ENCODE assay signal across 8 mouse cellular contexts in genomic region chr5:121592816-121593407, GRCm38 (mm10). TPM values are rescaled to one million over a fixed set of nuclear protein-coding genes. Genes with fewer than 3 reads are reported as not detected.
DNase-seq lines count a peak whose midpoint lies in the region; ATAC-seq and TF ChIP-seq lines count a peak whose summit lies in the region.

No protein-coding gene starts in this region.

- peak overlapping the region; percentile 98 for H3K4me2 ChIP-seq in kidney, postnatal 0 days (ENCODE audit: low read length)
- peak overlapping the region; percentile 90 for H3K4me2 ChIP-seq in midbrain, embryonic 16.5 days (ENCODE audit: low read length)

- peak; percentile 51 for DNase-seq in embryo, embryonic 10.5 days (ENCODE audit: low spot score)
- DNase-seq in embryo, embryonic 9.5 days (ENCODE audit: extremely low spot score) = no peak
- DNase-seq in 3T3-L1 (ENCODE audit: low read depth, low spot score) = peak; percentile 35
- DNase-seq in forebrain, embryonic 10.5 days (ENCODE audit: extremely low spot score, low spot score) = no peak
- peak; percentile 21 for DNase-seq in kidney, postnatal 0 days (ENCODE audit: low spot score)
- no peak for DNase-seq in left cerebral cortex, adult 11 months (ENCODE audit: low spot score)
- DNase-seq in frontal cortex, postnatal 25 days (ENCODE audit: low spot score in 2 of 2) = no peak

- H3K4me3 ChIP-seq in forebrain, embryonic 10.5 days = peak overlapping the region; percentile 86
- H3K4me3 ChIP-seq in kidney, postnatal 0 days (replicated peaks; ENCODE audit: low read depth, low read length) = peak overlapping the region; percentile 66
- peak overlapping the region; percentile 71 for H3K4me3 ChIP-seq in midbrain, embryonic 16.5 days (ENCODE audit: low read depth, low read length)

- peaks cover 26% of the 10 kb centered on the region for H3K4me1 ChIP-seq in forebrain, embryonic 10.5 days
- peaks cover 11% of the 10 kb centered on the region for H3K4me1 ChIP-seq in kidney, postnatal 0 days (replicated peaks; ENCODE audit: insufficient read depth, low read length)
- H3K4me1 ChIP-seq in midbrain, embryonic 16.5 days (ENCODE audit: control insufficient read depth, insufficient read depth, low read length) = peaks cover 16% of the 10 kb centered on the region

- H3K27ac ChIP-seq in forebrain, embryonic 10.5 days = peak overlapping the region; percentile 84
- H3K27ac ChIP-seq in kidney, postnatal 0 days = peak overlapping the region; percentile 83
- peak overlapping the region; percentile 74; the same call in 1 of the 2 replicates for H3K27ac ChIP-seq in midbrain, embryonic 16.5 days (ENCODE audit: low read length)

- no peaks in the 10 kb centered on the region for H3K9me3 ChIP-seq in forebrain, embryonic 10.5 days
- no peaks in the 10 kb centered on the region for H3K9me3 ChIP-seq in kidney, postnatal 0 days (replicated peaks; ENCODE audit: low read length)
- no peaks in the 10 kb centered on the region for H3K9me3 ChIP-seq in midbrain, embryonic 16.5 days (replicated peaks; ENCODE audit: control insufficient read depth, low read length, poor library complexity, severe bottlenecking)

- WGBS in forebrain, embryonic 10.5 days = 4% methylated on average over 33 of the region's 33 CpGs
- 3% methylated on average over 33 of the region's 33 CpGs for WGBS in kidney, postnatal 0 days
- WGBS in midbrain, embryonic 16.5 days = 3% methylated on average over 33 of the region's 33 CpGs

- peak; percentile 18; the same call in 1 of the 2 replicates for ATAC-seq in kidney, postnatal 0 days (replicated peaks; ENCODE audit: low FRiP score, low read depth)
- peak; percentile 69 for ATAC-seq in midbrain, embryonic 16.5 days

- peak overlapping the region; percentile 82 for H3K9ac ChIP-seq in kidney, postnatal 0 days (ENCODE audit: low read depth, low read length)
- H3K9ac ChIP-seq in midbrain, embryonic 16.5 days (ENCODE audit: low read depth, low read length) = peak overlapping the region; percentile 78

- no peaks in the 10 kb centered on the region for H3K36me3 ChIP-seq in forebrain, embryonic 10.5 days (replicated peaks)
- no peaks in the 10 kb centered on the region for H3K36me3 ChIP-seq in kidney, postnatal 0 days (ENCODE audit: insufficient read depth, low read length)
- H3K36me3 ChIP-seq in midbrain, embryonic 16.5 days (ENCODE audit: control insufficient read depth, insufficient read depth, low read length) = no peaks in the 10 kb centered on the region

- no peak; the same call in 1 of the 2 replicates for TF ChIP-seq CTCF in kidney, postnatal 0 days (IDR thresholded peaks at IDR 0.05; ENCODE audit: low read depth)

- H3K27me3 ChIP-seq in forebrain, embryonic 10.5 days (ENCODE audit: poor library complexity, severe bottlenecking) = peaks cover 7% of the 10 kb centered on the region
- H3K27me3 ChIP-seq in kidney, postnatal 0 days (ENCODE audit: insufficient read depth, low read length) = no peaks in the 10 kb centered on the region
- no peaks in the 10 kb centered on the region for H3K27me3 ChIP-seq in midbrain, embryonic 16.5 days (ENCODE audit: control insufficient read depth, insufficient read depth, low read depth, low read length)

RNA-seq across cellular contexts. Expression of gene Aldh2, which starts 0.7 kb away (rescaled TPM):
- polyA plus RNA-seq in forebrain, embryonic 10.5 days (2016; fragmentation: Nextera tagmentation; extraction: Ambion mirVana) = 125 TPM in 2 replicates
- polyA plus RNA-seq in kidney, postnatal 0 days (2015; fragmentation: Nextera tagmentation; extraction: Ambion mirVana) = 203 and 226 TPM in 2 replicates
- 129 and 141 TPM in 2 replicates for polyA plus RNA-seq in midbrain, embryonic 16.5 days (2015; fragmentation: Nextera tagmentation; extraction: Ambion mirVana)

RNA-seq across cellular contexts. Expression of gene Acad12, which starts 25.8 kb away (rescaled TPM):
- polyA plus RNA-seq in forebrain, embryonic 10.5 days (2016; fragmentation: Nextera tagmentation; extraction: Ambion mirVana) = 2.7 and 3.0 TPM in 2 replicates
- 3.8 and 5.0 TPM in 2 replicates for polyA plus RNA-seq in kidney, postnatal 0 days (2015; fragmentation: Nextera tagmentation; extraction: Ambion mirVana)
- 1.4 and 1.9 TPM in 2 replicates for polyA plus RNA-seq in midbrain, embryonic 16.5 days (2015; fragmentation: Nextera tagmentation; extraction: Ambion mirVana)

RNA-seq across cellular contexts. Expression of gene Mapkapk5, which starts 47.2 kb away (rescaled TPM):
- polyA plus RNA-seq in forebrain, embryonic 10.5 days (2016; fragmentation: Nextera tagmentation; extraction: Ambion mirVana) = 47.3 and 53.1 TPM in 2 replicates
- polyA plus RNA-seq in kidney, postnatal 0 days (2015; fragmentation: Nextera tagmentation; extraction: Ambion mirVana) = 35.5 and 40.2 TPM in 2 replicates
- polyA plus RNA-seq in midbrain, embryonic 16.5 days (2015; fragmentation: Nextera tagmentation; extraction: Ambion mirVana) = 58.8 and 64.1 TPM in 2 replicates

RNA-seq across cellular contexts. Expression of gene Adam1a, which starts 47.6 kb away (rescaled TPM):
- 1.1 TPM in 2 replicates for polyA plus RNA-seq in forebrain, embryonic 10.5 days (2016; fragmentation: Nextera tagmentation; extraction: Ambion mirVana)
- polyA plus RNA-seq in kidney, postnatal 0 days (2015; fragmentation: Nextera tagmentation; extraction: Ambion mirVana) = 0.72 and 1.0 TPM in 2 replicates
- 4.9 and 6.5 TPM in 2 replicates for polyA plus RNA-seq in midbrain, embryonic 16.5 days (2015; fragmentation: Nextera tagmentation; extraction: Ambion mirVana)

RNA-seq across cellular contexts. Expression of gene Gm42878, which starts 47.6 kb away (rescaled TPM):
- not detected in 2 replicates for polyA plus RNA-seq in forebrain, embryonic 10.5 days (2016; fragmentation: Nextera tagmentation; extraction: Ambion mirVana)
- polyA plus RNA-seq in kidney, postnatal 0 days (2015; fragmentation: Nextera tagmentation; extraction: Ambion mirVana) = 0.32 TPM in 1 of 2 replicates, not detected in the other
- polyA plus RNA-seq in midbrain, embryonic 16.5 days (2015; fragmentation: Nextera tagmentation; extraction: Ambion mirVana) = not detected in 2 replicates

Comparison
In these comparisons a context has a peak if more than half of its experiments do, and no peak if none do; other contexts are left out.
1. DNase-seq: peak in embryo, embryonic 10.5 days (single experiment), 3T3-L1 (single experiment) and kidney, postnatal 0 days (single experiment); none in embryo, embryonic 9.5 days (single experiment), forebrain, embryonic 10.5 days (single experiment), left cerebral cortex, adult 11 months (single experiment) and frontal cortex, postnatal 25 days (0 of 2).
2. Peak in every context shown above with its lines, with median percentiles within 50 percentile points of each other: H3K27ac ChIP-seq and H3K4me3 ChIP-seq.